Comparison of ENCODE assay signal across 8 mouse cellular contexts in the genomic region with DNA sequence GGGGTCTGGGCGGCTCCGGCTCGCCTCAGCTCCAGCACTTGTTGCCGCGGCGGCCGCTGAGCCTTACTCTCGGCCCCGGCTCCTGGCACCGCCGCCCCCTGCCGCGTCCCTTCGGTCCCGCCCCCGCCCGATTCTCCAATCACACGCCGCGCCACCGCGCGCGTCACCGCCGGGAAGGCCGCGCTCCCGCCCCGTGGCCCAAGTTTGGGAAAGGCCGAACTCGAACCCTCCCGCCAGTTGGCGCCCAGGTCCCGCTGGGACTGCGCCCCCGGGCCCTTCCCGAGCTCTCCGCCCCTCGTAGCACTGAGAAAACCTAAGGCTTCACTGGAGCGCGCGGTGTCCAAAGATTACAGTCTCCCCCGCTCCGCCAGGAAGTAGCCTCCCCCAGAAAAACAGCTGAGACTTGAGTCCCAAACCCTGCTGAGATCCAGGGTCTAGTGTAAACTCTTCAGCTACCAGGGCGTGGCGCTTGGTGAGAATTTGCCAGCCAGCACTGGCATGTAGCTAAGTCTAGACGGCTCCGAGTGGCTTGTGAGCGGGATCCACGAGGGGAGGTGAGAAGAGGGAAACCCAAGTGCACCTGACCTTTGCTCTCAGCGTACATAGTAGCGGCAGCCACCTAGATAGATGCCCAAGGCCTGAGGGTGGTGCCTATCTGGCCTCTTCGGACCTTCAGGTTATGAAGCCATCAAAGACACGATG. TPM values are rescaled to one million over a fixed set of nuclear protein-coding genes. Genes with fewer than 3 reads are reported as not detected.
A peak's percentile ranks its signal among the peaks of the same experiment; 100 is the strongest.
DNase-seq lines count a peak whose midpoint lies in the region; ATAC-seq and TF ChIP-seq lines count a peak whose summit lies in the region.

No protein-coding gene starts in this region.

- TF ChIP-seq POLR2A in CH12.LX (IDR thresholded peaks at IDR 0.05; ENCODE audit: low read depth, low read length) = peak; percentile 91
- TF ChIP-seq POLR2A in olfactory bulb, adult 2 months (IDR thresholded peaks at IDR 0.05; ENCODE audit: insufficient read depth, low read depth, low read length) = no peak
- TF ChIP-seq POLR2A in thymus, adult 2 months (IDR thresholded peaks at IDR 0.05; ENCODE audit: control insufficient read depth, extremely low read depth, insufficient read depth, low read length, poor library complexity) = peak; percentile 96

- intact Hi-C loops in heart, postnatal 14 days (cut with DNase I) = loop anchor here (2.0 to 5.0 kb wide), 2 partner anchors 98 to 229 kb away; no protein-coding TSS in a partner anchor

- in situ Hi-C loops in CH12.LX (cut with MboI; ENCODE audit: low pct_ligation_motif_present, low pct_unique_long_range_greater_than_20kb, low sequenced_read_pairs) = loop anchor here (5.0 kb wide), 1 partner anchor 222 kb away; no protein-coding TSS in a partner anchor

- peak; percentile 50 for TF ChIP-seq RAD21 in CH12.LX (IDR thresholded peaks at IDR 0.05; ENCODE audit: low read depth, low read length)

- peak overlapping the region; percentile 83 to 89 (median 84) for H3K4me3 ChIP-seq in CH12.LX (replicated peaks in 1 of 3; ENCODE audit: low read depth in 2 of 3, low read length in 2 of 3, poor library complexity in 1 of 3)
- peak overlapping the region; percentile 68 for H3K4me3 ChIP-seq in forebrain, embryonic 14.5 days (ENCODE audit: low read depth, low read length)
- peak overlapping the region; percentile 89 for H3K4me3 ChIP-seq in layer of hippocampus, adult 2 months
- H3K4me3 ChIP-seq in lung, embryonic 15.5 days = peak overlapping the region; percentile 81
- peak overlapping the region; percentile 54 for H3K4me3 ChIP-seq in olfactory bulb, adult 2 months (ENCODE audit: insufficient read depth, low read depth, low read length)
- peak overlapping the region; percentile 100 for H3K4me3 ChIP-seq in thymus, adult 2 months (ENCODE audit: control insufficient read depth, insufficient read depth, low read length)

- TF ChIP-seq CTCF in CH12.LX (conservative IDR thresholded peaks at IDR 0.05 in 1 of 2, IDR thresholded peaks at IDR 0.05 in 1 of 2; ENCODE audit: low read depth in 2 of 2, low read length in 2 of 2) = peak in 1 of 2 experiments; percentile 68; a peak in 2 of 4 replicates
- peak; percentile 44 for TF ChIP-seq CTCF in layer of hippocampus, adult 2 months (conservative IDR thresholded peaks at IDR 0.05)
- no peak for TF ChIP-seq CTCF in olfactory bulb, adult 2 months (IDR thresholded peaks at IDR 0.05; ENCODE audit: insufficient read depth, low read depth, low read length)
- peak; percentile 51; the same call in 1 of the 2 replicates for TF ChIP-seq CTCF in thymus, adult 2 months (IDR thresholded peaks at IDR 0.05; ENCODE audit: borderline replicate concordance, control insufficient read depth, extremely low read depth, insufficient read depth, low read length, poor library complexity)

- H3K9ac ChIP-seq in CH12.LX (ENCODE audit: insufficient read depth, low read depth) = peak overlapping the region; percentile 85
- H3K9ac ChIP-seq in forebrain, embryonic 14.5 days (ENCODE audit: low read length) = peak overlapping the region; percentile 64
- peak overlapping the region; percentile 71 for H3K9ac ChIP-seq in lung, embryonic 15.5 days

- H3K36me3 ChIP-seq in CH12.LX (replicated peaks in 1 of 2; ENCODE audit: control insufficient read depth in 1 of 2, insufficient read depth in 1 of 2, low read length in 1 of 2) = peaks cover 0 to 5% of the 10 kb centered on the region in 2 experiments
- H3K36me3 ChIP-seq in forebrain, embryonic 14.5 days (ENCODE audit: control insufficient read depth, insufficient read depth, low read length) = no peaks in the 10 kb centered on the region
- H3K36me3 ChIP-seq in lung, embryonic 15.5 days = no peaks in the 10 kb centered on the region
- no peaks in the 10 kb centered on the region for H3K36me3 ChIP-seq in thymus, adult 2 months (ENCODE audit: control insufficient read depth, insufficient read depth, low read length)

- peak overlapping the region; percentile 75 for H3K4me2 ChIP-seq in CH12.LX (ENCODE audit: insufficient read depth, low read depth, poor library complexity, severe bottlenecking)
- peak overlapping the region; percentile 77 for H3K4me2 ChIP-seq in forebrain, embryonic 14.5 days (ENCODE audit: low read length)
- H3K4me2 ChIP-seq in lung, embryonic 15.5 days = peak overlapping the region; percentile 95

- H3K4me1 ChIP-seq in CH12.LX (ENCODE audit: control insufficient read depth in 1 of 2, insufficient read depth in 2 of 2) = peaks cover 15 to 38% of the 10 kb centered on the region in 2 experiments
- peaks cover 23% of the 10 kb centered on the region for H3K4me1 ChIP-seq in forebrain, embryonic 14.5 days (ENCODE audit: control insufficient read depth, insufficient read depth, low read length)
- H3K4me1 ChIP-seq in lung, embryonic 15.5 days = peaks cover 24% of the 10 kb centered on the region
- peaks cover 26% of the 10 kb centered on the region for H3K4me1 ChIP-seq in olfactory bulb, adult 2 months (ENCODE audit: control insufficient read depth, insufficient read depth, low read length)
- H3K4me1 ChIP-seq in thymus, adult 2 months (replicated peaks; ENCODE audit: control insufficient read depth, insufficient read depth, low read length) = peaks cover 11% of the 10 kb centered on the region

- H3K79me2 ChIP-seq in CH12.LX (replicated peaks; ENCODE audit: control insufficient read depth, extremely low read depth, insufficient read depth, poor library complexity, severe bottlenecking) = peaks cover 55% of the 10 kb centered on the region

- peak overlapping the region; percentile 88 for H3K27ac ChIP-seq in CH12.LX (ENCODE audit: insufficient read depth, low read depth)
- H3K27ac ChIP-seq in forebrain, embryonic 14.5 days (ENCODE audit: low read depth, low read length) = no peak overlapping the region
- peak overlapping the region; percentile 94 for H3K27ac ChIP-seq in layer of hippocampus, adult 2 months
- peak overlapping the region; percentile 89 for H3K27ac ChIP-seq in lung, embryonic 15.5 days
- H3K27ac ChIP-seq in olfactory bulb, adult 2 months (ENCODE audit: insufficient read depth, low read depth, low read length) = 0 out of 2 replicates have a peak overlapping the region, but pooled peaks have one; percentile 2
- H3K27ac ChIP-seq in thymus, adult 2 months (ENCODE audit: control insufficient read depth, insufficient read depth, low read length) = peak overlapping the region; percentile 89

- under 1% methylated on average over 47 of the region's 55 CpGs for WGBS in forebrain, embryonic 14.5 days
- WGBS in lung, embryonic 15.5 days = under 1% methylated on average over 55 of the region's 55 CpGs
- under 1% methylated on average over 55 of the region's 55 CpGs for WGBS in olfactory bulb, adult 2 months
- WGBS in thymus, adult 2 months = under 1% methylated on average over 55 of the region's 55 CpGs

- H3K9me3 ChIP-seq in CH12.LX (replicated peaks; ENCODE audit: low read length) = no peaks in the 10 kb centered on the region
- no peaks in the 10 kb centered on the region for H3K9me3 ChIP-seq in forebrain, embryonic 14.5 days (replicated peaks; ENCODE audit: control insufficient read depth, low read length)
- H3K9me3 ChIP-seq in lung, embryonic 15.5 days = no peaks in the 10 kb centered on the region

- TF ChIP-seq EP300 in CH12.LX (IDR thresholded peaks at IDR 0.05; ENCODE audit: low read length) = no peak; the same call in 1 of the 2 replicates

- no peaks in the 10 kb centered on the region for H3K27me3 ChIP-seq in CH12.LX (replicated peaks)
- peaks cover 39% of the 10 kb centered on the region for H3K27me3 ChIP-seq in forebrain, embryonic 14.5 days (replicated peaks; ENCODE audit: control insufficient read depth, insufficient read depth, low read length)
- H3K27me3 ChIP-seq in lung, embryonic 15.5 days = peaks cover 12% of the 10 kb centered on the region
- no peaks in the 10 kb centered on the region for H3K27me3 ChIP-seq in thymus, adult 2 months (ENCODE audit: control insufficient read depth, insufficient read depth, low read length)

- dilution Hi-C loops in CH12.LX (cut with MboI; ENCODE audit: extremely low pct_ligation_motif_present, extremely low pct_unique_long_range_greater_than_20kb, low sequenced_read_pairs) = no loop called here

- ATAC-seq in forebrain, embryonic 14.5 days = peak; percentile 90
- peak; percentile 93 for ATAC-seq in lung, embryonic 15.5 days (ENCODE audit: borderline replicate concordance, extremely low read depth, low FRiP score, low TSS enrichment)

- peak; percentile 96 for DNase-seq in CH12.LX (ENCODE audit: extremely low read depth)
- DNase-seq in brain, adult 2 months (ENCODE audit: low read depth, low spot score) = peak; percentile 89
- peak; percentile 81 for DNase-seq in forebrain, embryonic 14.5 days (ENCODE audit: low spot score)
- DNase-seq in heart, postnatal 14 days = peak; percentile 90 to 92
- peak; percentile 77 to 79 for DNase-seq in layer of hippocampus, adult 2 months (ENCODE audit: low spot score in 2 of 2)
- DNase-seq in thymus, adult 2 months = peak; percentile 88

TF ChIP-seq in CH12.LX, 34 proteins besides CTCF, POLR2A, EP300 and RAD21 (continues in another document):
- TF ChIP-seq UBTF (IDR thresholded peaks at IDR 0.05; ENCODE audit: low read depth, low read length) = peak; percentile 19
- TF ChIP-seq JUN (IDR thresholded peaks at IDR 0.05; ENCODE audit: insufficient read depth, low read depth, low read length) = no peak; the same call in 1 of the 2 replicates
- peak; percentile 64 for TF ChIP-seq MAZ (IDR thresholded peaks at IDR 0.05; ENCODE audit: low read depth, low read length)
- no peak for TF ChIP-seq ZC3H11A (IDR thresholded peaks at IDR 0.05; ENCODE audit: low read depth, low read length)
- TF ChIP-seq PAX5 (IDR thresholded peaks at IDR 0.05; ENCODE audit: low read length) = no peak
- no peak for TF ChIP-seq ZNF384 (IDR thresholded peaks at IDR 0.05; ENCODE audit: low read depth, low read length)
- TF ChIP-seq KAT2A (IDR thresholded peaks at IDR 0.05; ENCODE audit: insufficient replicate concordance, low read length) = 0 out of 2 replicates have a peak, but pooled peaks have one; percentile 26
- peak; percentile 85 for TF ChIP-seq SIN3A (IDR thresholded peaks at IDR 0.05; ENCODE audit: low read length)
- peak; percentile 94; the same call in 1 of the 2 replicates for TF ChIP-seq MYC (IDR thresholded peaks at IDR 0.05; ENCODE audit: low read depth, low read length)
- peak; percentile 71; the same call in 1 of the 2 replicates for TF ChIP-seq MEF2A (IDR thresholded peaks at IDR 0.05; ENCODE audit: borderline replicate concordance, low read depth, low read length)

RNA-seq across cellular contexts. Expression of a gene that starts 1.0 kb away (rescaled TPM):
- total RNA-seq in CH12.LX (2012; rRNA removed) (74.6 and 77.4 TPM in 2 replicates), CH12.LX (2014; rRNA removed) (62.2 and 75.2 TPM in 2 replicates)
- polyA plus RNA-seq in CH12.LX (2012; ENCODE audit: insufficient read length, low read depth) = 96.0 and 111 TPM in 2 replicates
- 2.3 and 3.8 TPM in 2 replicates for polyA plus RNA-seq in forebrain, embryonic 14.5 days (2014; fragmentation: Nextera tagmentation; extraction: Ambion mirVana)
- 10 to 100 TPM in 1 of 2 experiments, 1 to 10 TPM in 1; 6.9 to 12.0 TPM for total RNA-seq in heart, postnatal 14 days (2021)
- 10 to 100 TPM; 12.8 to 18.3 TPM for total RNA-seq in layer of hippocampus, adult 2 months (2021)
- polyA plus RNA-seq in lung, embryonic 15.5 days (2015; fragmentation: Nextera tagmentation; extraction: Ambion mirVana) = 10.9 and 12.6 TPM in 2 replicates
- not detected in 2 replicates for polyA plus RNA-seq in olfactory bulb, adult 2 months (2012; ENCODE audit: insufficient read depth, insufficient read length, low replicate concordance, missing spikeins)
- polyA plus RNA-seq in thymus, adult 2 months (2012; rRNA removed) = 35.4 and 41.4 TPM in 2 replicates
